Mouse (Mus musculus) liver, adult 2 months (tissue): ENCODE measurements around the gene Dst. TPM values are rescaled to one million over a fixed set of nuclear protein-coding genes. Genes with fewer than 3 reads are reported as not detected.

Source experiments
- DNase-seq: peaks from one replicate; pipeline ENCODE4 v3.0.0-alpha.2; 2011; ENCODE audit warnings: low read depth, low spot score; ENCODE audit errors: extremely low read depth
- H3K27ac ChIP-seq: fragments of 200-500 bp; replicated peaks from 2 replicates; pipeline ENCODE4 v1.5.1; 2012; ENCODE audit warnings: low read depth, mild to moderate bottlenecking, control low read depth, inconsistent platforms, low read length; ENCODE audit not compliant: insufficient read depth
- H3K27me3 ChIP-seq: fragments of 200-500 bp; 2 replicates; pipeline ENCODE4 v1.6.1; 2012; ENCODE audit warnings: mild to moderate bottlenecking, moderate library complexity, low read length, inconsistent platforms; ENCODE audit not compliant: control insufficient read depth, insufficient read depth
- H3K36me3 ChIP-seq: fragments of 200-500 bp; 2 replicates; pipeline ENCODE4 v1.6.1; 2012; ENCODE audit warnings: low read length, inconsistent platforms; ENCODE audit not compliant: control insufficient read depth, insufficient read depth
- H3K4me1 ChIP-seq: fragments of 200-500 bp; 2 replicates; pipeline ENCODE4 v1.6.1; 2011; ENCODE audit warnings: low read length; ENCODE audit not compliant: control insufficient read depth, insufficient read depth
- H3K4me3 ChIP-seq: fragments of 200-500 bp; 2 replicates; pipeline ENCODE4 v1.5.1; 2011; ENCODE audit warnings: low read depth, mild to moderate bottlenecking, control low read depth, low read length, moderate library complexity; ENCODE audit not compliant: insufficient read depth
- H3K79me2 ChIP-seq: fragments of 200-500 bp; 2 replicates; pipeline ENCODE4 v1.6.1; 2012; ENCODE audit warnings: inconsistent platforms, mild to moderate bottlenecking, low read length, moderate library complexity; ENCODE audit not compliant: control insufficient read depth, insufficient read depth
- H3K9ac ChIP-seq: fragments of 200-500 bp; 2 replicates; pipeline ENCODE4 v1.6.1; 2012; ENCODE audit warnings: low read depth, mild to moderate bottlenecking, control low read depth, inconsistent platforms, low read length
- CTCF ChIP-seq: fragments of 200-500 bp; IDR thresholded peaks from 2 replicates; pipeline ENCODE4 v1.5.1; 2011; ENCODE audit warnings: low read depth, low read length, control low read depth
- POLR2A ChIP-seq: fragments of 200-500 bp; IDR thresholded peaks from 2 replicates; pipeline ENCODE4 v1.6.1; 2011; ENCODE audit warnings: low read length, control low read depth; ENCODE audit not compliant: insufficient read depth; ENCODE audit errors: extremely low read depth
- WGBS: fragments of 180-500 bp; shearing (Covaris S2); methylation state at CpG from one replicate; pipeline ENCODE4 v1.1.7; 2018; 5-methylcytosine and 5-hydroxymethylcytosine counted together
- polyA plus RNA-seq: library from polyadenylated mRNA; depleted of rRNA; stranded (reverse); fragments of >200 nt; gene quantifications from 2 replicates; pipeline ENCODE4 v1.2.3, GENCODE M21; 2012
- total RNA-seq: library from RNA; depleted of rRNA; stranded (reverse); fragments of >200 nt; gene quantifications from 2 replicates; pipeline ENCODE4 v1.2.3, GENCODE M21; 2014

The Dst gene
- total and polyA plus RNA-seq, 2 experiments: 10.5 to 53.6 TPM

- TF ChIP-seq POLR2A: no peak
- no peaks in the 10 kb centered on the region for H3K27me3 ChIP-seq
- no peak for DNase-seq
- peaks cover 2% of the 10 kb centered on the region; the same call in 1 of the 2 replicates for H3K79me2 ChIP-seq
- H3K36me3 ChIP-seq: no peaks in the 10 kb centered on the region
- no peak overlapping the region for H3K9ac ChIP-seq
- 88% methylated on average over 7 of the region's 7 CpGs for WGBS
- no peak overlapping the region for H3K4me3 ChIP-seq
- H3K27ac ChIP-seq: no peak overlapping the region
- peaks cover 14% of the 10 kb centered on the region for H3K4me1 ChIP-seq
Measured at GRCm38 (mm10) chr1:34124376-34124775, 216.4 kb downstream of the Dst start.

DNA sequence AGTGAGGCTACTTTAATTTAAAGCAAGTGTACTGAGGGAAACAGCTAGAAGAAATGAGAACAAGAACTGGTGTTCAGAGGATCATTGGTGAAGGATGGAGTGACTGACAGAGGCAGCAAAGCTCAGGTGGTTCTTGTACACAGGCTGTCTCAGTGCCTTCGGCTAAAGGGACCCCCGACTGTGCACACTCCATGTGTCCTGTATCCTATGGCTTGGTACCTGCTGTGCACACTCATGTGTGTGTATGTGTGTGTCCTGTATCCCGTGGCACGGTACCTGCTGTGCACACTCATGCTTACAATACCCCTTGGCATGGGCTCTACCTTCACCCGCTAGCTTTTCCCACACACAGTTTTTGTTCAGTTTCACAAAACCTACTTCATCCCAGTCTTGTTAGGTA, 217.1 kb downstream of the Dst start:
- Histone ChIP-seq H3K4me3 (no peak overlapping the region), H3K4me1 (peaks cover 14% of the 10 kb centered on the region), H3K27me3 (no peaks in the 10 kb centered on the region), H3K36me3 (no peaks in the 10 kb centered on the region), H3K9ac (no peak overlapping the region), H3K27ac (no peak overlapping the region), H3K79me2 (peaks cover 2% of the 10 kb centered on the region; the same call in 1 of the 2 replicates)
- 95% methylated on average over 5 of the region's 5 CpGs for WGBS
- DNase-seq: no peak
- TF ChIP-seq POLR2A (no peak), CTCF (no peak)

DNA sequence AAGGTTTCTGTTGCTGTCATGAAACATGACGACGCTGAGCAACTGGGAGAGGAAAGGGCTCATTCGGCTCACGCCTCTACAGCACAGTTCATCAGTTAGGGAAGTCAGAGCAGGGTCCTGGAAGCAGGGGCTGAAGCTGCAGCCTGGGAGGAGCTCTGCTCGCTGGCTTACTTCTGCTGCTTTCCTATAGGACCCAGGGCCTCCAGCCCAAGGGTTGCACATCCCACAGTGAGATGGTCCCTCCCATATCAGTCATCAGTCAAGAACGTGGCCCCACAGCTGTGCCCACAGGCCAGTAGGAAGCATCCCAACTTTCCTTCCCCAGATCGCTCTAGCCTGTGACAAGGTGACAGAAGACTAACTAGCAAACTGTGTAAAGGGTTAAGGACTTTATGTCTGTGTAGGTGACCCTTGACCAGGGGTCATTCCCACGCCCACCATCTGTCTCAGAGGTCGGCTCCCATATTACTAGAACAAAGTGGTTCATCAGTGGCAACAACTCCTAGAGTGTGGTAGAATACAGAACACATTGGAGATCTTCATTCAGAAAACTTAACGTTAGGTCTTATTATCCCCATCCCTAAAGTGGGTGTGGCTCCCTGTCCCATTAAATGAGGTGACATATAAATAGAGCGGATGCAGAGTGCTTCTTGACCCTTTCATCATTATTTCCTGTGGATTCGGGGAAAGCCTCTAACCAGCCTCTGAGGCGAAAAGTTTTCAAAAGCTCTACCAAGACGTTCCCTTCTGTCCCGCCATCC, 219.9 kb downstream of the Dst start:
- peaks cover 8% of the 10 kb centered on the region for H3K4me1 ChIP-seq
- peaks cover 7% of the 10 kb centered on the region; the same call in 1 of the 2 replicates for H3K79me2 ChIP-seq
- TF ChIP-seq POLR2A: no peak
- TF ChIP-seq CTCF: no peak
- WGBS: 82% methylated on average over 15 of the region's 15 CpGs
- H3K27ac ChIP-seq: no peak overlapping the region
- no peak overlapping the region for H3K4me3 ChIP-seq
- H3K9ac ChIP-seq: no peak overlapping the region
- no peak for DNase-seq
- no peaks in the 10 kb centered on the region for H3K27me3 ChIP-seq
- no peaks in the 10 kb centered on the region for H3K36me3 ChIP-seq

GRCm38 (mm10) chr1:34128796-34129195, 220.8 kb downstream of the Dst start:
- no peaks in the 10 kb centered on the region for H3K27me3 ChIP-seq
- DNase-seq: no peak
- peaks cover 7% of the 10 kb centered on the region; the same call in 1 of the 2 replicates for H3K79me2 ChIP-seq
- TF ChIP-seq POLR2A (no peak), CTCF (no peak)
- H3K36me3 ChIP-seq: no peaks in the 10 kb centered on the region
- H3K4me3 ChIP-seq: no peak overlapping the region
- WGBS: 86% methylated on average over 2 of the region's 2 CpGs
- H3K27ac ChIP-seq: no peak overlapping the region
- no peak overlapping the region for H3K9ac ChIP-seq
- peaks cover 2% of the 10 kb centered on the region; the same call in 1 of the 2 replicates for H3K4me1 ChIP-seq

DNA sequence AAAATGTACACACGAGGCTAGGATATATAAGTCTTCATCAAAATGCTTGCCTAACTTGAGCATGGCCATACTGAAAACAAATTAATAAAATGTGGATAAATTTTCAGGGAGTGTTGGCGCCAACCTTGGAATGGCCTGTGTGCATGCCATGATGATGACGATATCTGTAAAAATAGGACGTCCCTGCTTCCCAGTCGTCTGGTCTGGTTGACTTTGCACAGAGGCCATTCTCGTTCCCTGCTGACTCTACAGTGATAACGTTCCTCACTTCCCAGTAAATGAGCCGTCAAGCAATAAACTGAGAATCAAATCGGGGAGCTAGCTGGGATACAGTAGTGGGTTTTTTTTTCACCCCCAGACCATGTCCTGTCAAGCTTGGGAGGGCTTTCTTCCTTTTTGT, 221.7 kb downstream of the Dst start:
- Histone ChIP-seq H3K27me3 (no peaks in the 10 kb centered on the region), H3K9ac (no peak overlapping the region), H3K36me3 (no peaks in the 10 kb centered on the region), H3K4me3 (no peak overlapping the region), H3K79me2 (peaks cover 7% of the 10 kb centered on the region; the same call in 1 of the 2 replicates), H3K27ac (no peak overlapping the region), H3K4me1 (no peaks in the 10 kb centered on the region)
- no peak for TF ChIP-seq POLR2A
- no peak for TF ChIP-seq CTCF
- no peak for DNase-seq
- WGBS: 52% methylated on average over 9 of the region's 9 CpGs

DNA sequence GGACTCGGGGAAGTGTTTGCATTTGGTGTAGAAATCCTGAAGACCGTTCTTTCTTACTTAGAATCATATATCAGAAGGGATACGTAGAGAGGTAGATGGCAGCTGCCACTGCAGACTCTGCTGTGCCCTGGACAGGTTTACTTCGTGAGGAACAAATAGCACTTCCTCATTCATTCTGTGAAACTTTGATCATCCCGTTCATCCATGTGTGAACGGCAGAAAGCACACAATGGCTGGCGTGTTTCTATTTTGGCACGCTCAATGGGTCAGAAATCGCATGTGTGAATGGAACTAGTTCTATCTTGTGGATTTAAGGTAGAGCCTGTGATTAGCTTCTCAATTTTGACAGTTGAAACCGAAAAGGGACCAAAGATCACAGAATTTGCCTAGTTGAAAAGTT, 222.8 kb downstream of the Dst start:
- DNase-seq: no peak
- Histone ChIP-seq H3K27me3 (no peaks in the 10 kb centered on the region), H3K4me3 (no peak overlapping the region), H3K9ac (no peak overlapping the region), H3K4me1 (peaks cover 5% of the 10 kb centered on the region; the same call in 1 of the 2 replicates), H3K36me3 (no peaks in the 10 kb centered on the region), H3K27ac (no peak overlapping the region), H3K79me2 (0 out of 2 replicates have a peak, but pooled peaks cover 7% of the 10 kb centered on the region)
- WGBS: 87% methylated on average over 10 of the region's 10 CpGs
- TF ChIP-seq POLR2A: no peak
